Mouse (Mus musculus): ENCODE data around the gene Pnpla7.

DNA sequence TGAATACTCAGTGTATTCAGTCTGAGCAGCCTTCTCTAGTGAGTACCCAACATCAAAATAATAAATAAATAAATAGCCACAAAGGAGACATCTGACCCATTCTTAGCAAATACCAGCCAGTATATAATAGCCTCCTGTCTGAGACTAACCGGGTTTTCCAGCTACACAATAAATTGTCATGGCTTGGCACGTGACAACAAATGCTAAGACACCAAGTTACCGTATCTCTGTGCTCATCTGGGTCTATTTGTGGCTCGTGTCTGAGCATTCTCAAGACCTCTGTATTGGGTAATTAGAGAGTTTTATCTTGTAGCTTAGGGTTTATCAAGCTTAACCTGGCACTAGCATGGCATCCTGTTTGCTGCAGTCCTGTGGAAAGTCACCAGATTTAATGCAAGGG lies 33.7 kb upstream of the Pnpla7 start:
- TF ChIP-seq CTCF (IDR thresholded peaks at IDR 0.05; ENCODE audit: extremely low read depth, insufficient read depth, low read length) (no peak), POLR2A (IDR thresholded peaks at IDR 0.05; ENCODE audit: extremely low read depth, insufficient read depth, low read length) (no peak)
